Mouse (Mus musculus): Measurements from ENCODE around the gene Tuft1.
"Not testable (repeated sequence)": the region's sequence is repeated elsewhere in the genome, so short reads cannot be mapped to it uniquely, and the experiment has no call there.

Tuft1 gene

GRCm38 (mm10) chr3:94659142-94659748 lies 573 bp upstream of the Tuft1 start:
- not testable (repeated sequence) for DNase-seq (ENCODE audit: low spot score)

- DNase-seq (ENCODE audit: low spot score), result not testable (repeated sequence)
Measured at GRCm38 (mm10) chr3:94657852-94658739, 576 bp downstream of the Tuft1 start.

- DNase-seq (ENCODE audit: low spot score), result not testable (repeated sequence)
Measured at GRCm38 (mm10) chr3:94653967-94654366, 4.7 kb downstream of the Tuft1 start.

GRCm38 (mm10) chr3:94650409-94650808 lies 8.3 kb downstream of the Tuft1 start:
- DNase-seq (ENCODE audit: low spot score), result no peak

GRCm38 (mm10) chr3:94648755-94649590 lies 9.7 kb downstream of the Tuft1 start:
- DNase-seq (ENCODE audit: low spot score), result no peak

GRCm38 (mm10) chr3:94642495-94643162 lies 16.0 kb downstream of the Tuft1 start, which contains the start of gene Gm10972:
Gm10972 (plus strand) TSS chr3:94643112.
- DNase-seq (ENCODE audit: low spot score), result not testable (repeated sequence)

- DNase-seq (ENCODE audit: low spot score), result no peak
Measured at GRCm38 (mm10) chr3:94629876-94630275, 28.8 kb downstream of the Tuft1 start.

GRCm38 (mm10) chr3:94628712-94629111 lies 30.0 kb downstream of the Tuft1 start:
- DNase-seq (ENCODE audit: low spot score), result no peak

- no peak for DNase-seq (ENCODE audit: low spot score)
Measured at GRCm38 (mm10) chr3:94624281-94624680, 34.4 kb downstream of the Tuft1 start.

GRCm38 (mm10) chr3:94622550-94622949 lies 36.1 kb downstream of the Tuft1 start:
- DNase-seq (ENCODE audit: low spot score), result no peak

GRCm38 (mm10) chr3:94621740-94622507 lies 36.7 kb downstream of the Tuft1 start:
- DNase-seq (ENCODE audit: low spot score), result no peak

GRCm38 (mm10) chr3:94616717-94617116 lies 42.0 kb downstream of the Tuft1 start:
- peak; percentile 27 for DNase-seq (ENCODE audit: low spot score)

- no peak for DNase-seq (ENCODE audit: low spot score)
Measured at GRCm38 (mm10) chr3:94613258-94613878, 45.3 kb downstream of the Tuft1 start.

- DNase-seq (ENCODE audit: low spot score), result peak; percentile 35
Measured at GRCm38 (mm10) chr3:94612274-94612673, 46.4 kb downstream of the Tuft1 start.

- DNase-seq (ENCODE audit: low spot score), result no peak
Measured at GRCm38 (mm10) chr3:94611834-94612233, 46.8 kb downstream of the Tuft1 start.

GRCm38 (mm10) chr3:94611343-94611742 lies 47.3 kb downstream of the Tuft1 start:
- DNase-seq (ENCODE audit: low spot score), result no peak

- no peak for DNase-seq (ENCODE audit: low spot score)
Measured at GRCm38 (mm10) chr3:94610581-94610980, 48.1 kb downstream of the Tuft1 start.

- DNase-seq (ENCODE audit: low spot score), result no peak
Measured at GRCm38 (mm10) chr3:94609621-94610020, 49.1 kb downstream of the Tuft1 start.

GRCm38 (mm10) chr3:94601959-94602358 lies 56.7 kb downstream of the Tuft1 start:
- peak; percentile 52 for DNase-seq (ENCODE audit: low spot score)

- DNase-seq (ENCODE audit: low spot score), result no peak
Measured at GRCm38 (mm10) chr3:94597224-94597779, 61.4 kb downstream of the Tuft1 start.

Data from layer of hippocampus, adult 11-12 months (tissue).